Mouse (Mus musculus): ENCODE measurements around the gene Esr2. TPM values are rescaled to one million over a fixed set of nuclear protein-coding genes. Genes with fewer than 3 reads are reported as not detected.

Esr2 gene
- total RNA-seq, 2 experiments from 2014 or later: 0.15 to 0.20 TPM

GRCm38 (mm10) chr12:76095117-76096035, 81.7 kb downstream of the Esr2 start:
- DNase-seq (ENCODE audit: extremely low spot score in 1 of 2, low spot score in 2 of 2): peak in 1 of 2 experiments; percentile 36
- intact Hi-C loops (cut with DNase I): no loop called here

GRCm38 (mm10) chr12:76093613-76094588, 83.2 kb downstream of the Esr2 start:
- DNase-seq (ENCODE audit: extremely low spot score in 1 of 2, low spot score in 2 of 2): no peak
- intact Hi-C loops (cut with DNase I): no loop called here

DNA sequence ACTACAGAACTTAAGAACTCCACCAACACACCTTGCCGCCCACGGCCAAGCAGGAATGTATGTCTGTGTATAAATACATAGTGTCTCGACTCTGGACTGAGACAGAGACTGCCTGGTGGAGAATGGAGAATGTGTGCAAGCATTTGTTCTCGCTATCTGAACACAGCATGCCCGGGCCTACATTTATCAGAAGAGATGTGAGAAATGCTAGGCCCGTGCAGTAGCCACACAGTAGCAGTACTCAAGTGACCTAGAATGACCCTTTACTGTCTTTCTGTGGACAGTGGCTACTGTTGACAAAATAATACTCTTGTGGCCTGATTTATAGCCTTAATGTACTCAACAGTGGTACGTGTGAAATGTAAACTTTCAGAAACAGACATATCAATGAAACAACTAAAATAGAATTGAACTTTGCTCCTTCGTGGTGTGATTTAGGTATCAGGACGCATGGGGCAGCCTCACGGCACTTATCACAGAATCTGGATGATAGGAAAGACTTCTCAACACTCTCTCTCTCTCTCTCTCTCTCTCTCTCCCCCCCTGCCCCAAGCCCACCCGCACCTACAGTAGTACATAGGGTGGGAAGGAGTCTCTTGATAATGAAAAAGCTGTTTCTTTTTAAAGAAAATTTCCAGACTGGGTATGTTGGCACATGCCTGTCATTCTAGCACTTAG, 84.1 kb downstream of the Esr2 start:
- no peak for DNase-seq (ENCODE audit: extremely low spot score in 1 of 2, low spot score in 2 of 2)
- intact Hi-C loops (cut with DNase I): no loop called here

DNA sequence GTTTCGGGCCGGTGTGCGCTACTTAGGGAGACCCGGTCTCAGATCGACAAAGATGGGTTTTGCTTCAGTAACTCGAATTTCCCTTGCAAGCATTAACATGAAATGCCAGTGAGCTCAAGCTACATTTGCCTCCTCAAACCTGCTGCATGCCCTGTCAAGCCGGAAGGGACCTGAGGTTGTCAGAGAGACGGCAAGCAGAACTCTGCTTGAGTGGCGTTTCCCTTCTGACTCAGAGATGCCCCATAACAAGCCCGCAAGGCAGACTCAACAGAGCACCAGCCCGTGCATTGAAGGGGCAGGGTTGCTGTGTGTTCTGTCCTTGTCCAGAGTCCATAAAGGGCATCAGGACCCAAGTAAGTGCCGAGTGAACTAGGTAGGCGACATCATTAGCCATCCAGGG, 90.0 kb downstream of the Esr2 start:
- intact Hi-C loops (cut with DNase I): no loop called here

GRCm38 (mm10) chr12:76085956-76086905, 90.8 kb downstream of the Esr2 start:
- no peak for DNase-seq (ENCODE audit: extremely low spot score in 1 of 2, low spot score in 2 of 2)
- intact Hi-C loops (cut with DNase I): no loop called here

More for the DNA sequence above, 90.0 kb downstream of the Esr2 start:
- DNase-seq (ENCODE audit: extremely low spot score in 1 of 2, low spot score in 2 of 2): no peak

- intact Hi-C loops (cut with DNase I): no loop called here
- DNase-seq (ENCODE audit: extremely low spot score in 1 of 2, low spot score in 2 of 2): no peak
Observed at GRCm38 (mm10) chr12:76085066-76085465, 92.0 kb downstream of the Esr2 start.

- DNase-seq (ENCODE audit: extremely low spot score in 1 of 2, low spot score in 2 of 2): peak; percentile 67 to 83
- intact Hi-C loops (cut with DNase I): no loop called here
Observed at GRCm38 (mm10) chr12:76081557-76082211, 95.4 kb downstream of the Esr2 start.

DNA sequence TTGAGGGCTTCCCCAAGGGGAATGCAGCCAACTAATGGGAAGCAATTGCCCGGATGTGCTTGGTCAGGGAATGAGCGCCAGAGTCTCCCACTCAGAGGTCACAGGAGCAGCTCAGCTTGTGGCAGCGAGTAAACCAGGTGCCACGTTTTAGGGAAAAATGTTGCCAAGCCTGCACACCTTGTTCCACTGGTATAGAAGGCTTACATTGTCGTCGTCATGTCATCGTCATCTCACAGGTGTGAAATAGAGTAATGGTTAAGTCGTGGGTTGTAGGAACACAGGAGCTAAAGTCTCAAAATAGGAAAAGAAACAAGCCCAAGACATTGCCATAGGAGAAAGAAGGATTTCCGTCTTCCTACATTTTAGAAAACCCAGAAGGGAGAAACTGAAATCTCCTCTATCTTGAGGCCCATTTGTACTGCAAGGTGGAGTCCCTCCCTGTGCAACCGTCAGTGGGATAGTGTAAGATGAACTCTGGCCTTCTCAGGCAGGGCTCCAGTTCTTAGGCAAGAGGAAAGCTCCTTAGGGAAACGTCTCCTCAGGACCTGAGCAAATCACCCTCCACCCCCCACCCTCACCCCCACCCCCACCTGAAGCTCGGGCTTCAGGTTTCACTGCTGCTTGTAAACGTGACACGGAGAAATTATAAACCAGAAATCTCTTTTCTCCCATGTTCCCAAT, 96.0 kb downstream of the Esr2 start:
- intact Hi-C loops (cut with DNase I): no loop called here

DNA sequence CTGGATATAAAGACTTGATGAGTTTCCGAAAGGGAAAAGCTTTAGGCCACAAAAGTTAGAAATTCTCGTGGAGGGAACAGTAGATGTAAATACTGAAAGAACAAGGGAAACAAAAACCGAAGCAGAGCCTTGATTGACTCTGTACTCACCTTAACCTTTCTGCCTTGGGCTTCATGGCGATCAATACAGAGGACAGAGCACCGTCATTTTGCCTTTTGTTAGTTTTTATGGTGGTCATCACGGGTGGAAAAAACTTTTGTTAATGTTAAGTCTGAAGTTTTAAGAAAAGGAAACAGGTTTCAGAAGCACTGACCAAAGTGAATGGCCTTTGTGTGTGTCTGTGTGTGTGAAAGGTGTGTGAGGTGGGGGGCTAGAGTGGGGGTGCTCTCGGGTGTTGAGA, 103.1 kb downstream of the Esr2 start:
- intact Hi-C loops (cut with DNase I): no loop called here
- DNase-seq (ENCODE audit: extremely low spot score in 1 of 2, low spot score in 2 of 2): no peak

More for the DNA sequence above, 96.0 kb downstream of the Esr2 start:
- no peak for DNase-seq (ENCODE audit: extremely low spot score in 1 of 2, low spot score in 2 of 2)

- intact Hi-C loops (cut with DNase I): no loop called here
- no peak for DNase-seq (ENCODE audit: extremely low spot score in 1 of 2, low spot score in 2 of 2)
Observed at GRCm38 (mm10) chr12:76073066-76073826, 103.8 kb downstream of the Esr2 start.

GRCm38 (mm10) chr12:76071935-76072849, 104.9 kb downstream of the Esr2 start:
- peak in 1 of 2 experiments; percentile 57 for DNase-seq (ENCODE audit: extremely low spot score in 1 of 2, low spot score in 2 of 2)
- intact Hi-C loops (cut with DNase I): no loop called here
